Mouse (Mus musculus) hematopoietic multipotent progenitor cell, adult 10-12 weeks (in vitro differentiated cells): ENCODE results near the gene Kri1. TPM values are rescaled to one million over a fixed set of nuclear protein-coding genes. Genes with fewer than 3 reads are reported as not detected.

Source experiments
- polyA plus RNA-seq: library from polyadenylated mRNA; stranded (reverse); fragments of >175 nt; gene quantifications from 2 replicates; pipeline ENCODE4 v1.2.3, GENCODE M21; 2012; ENCODE audit warnings: low replicate concordance

The Kri1 gene
- 46.0 and 65.5 TPM in 2 replicates for polyA plus RNA-seq

GRCm38 (mm10) chr9:21287571-21288402, at the start of gene Kri1:
Gene Kri1, minus strand, starts transcription at chr9:21287969.

GRCm38 (mm10) chr9:21320619-21321512, 33.1 kb upstream of the Kri1 start, which contains the start of gene Slc44a2:
Gene Slc44a2, plus strand, starts transcription at chr9:21320698.

GRCm38 (mm10) chr9:21312134-21312533, 24.4 kb upstream of the Kri1 start, which contains the start of gene Ap1m2:
Gene Ap1m2, minus strand, starts transcription at chr9:21312337.

GRCm38 (mm10) chr9:21291022-21291787, 3.4 kb upstream of the Kri1 start, which contains the start of gene Cdkn2d:
Gene Cdkn2d, minus strand, starts transcription at chr9:21291407.

GRCm38 (mm10) chr9:21265000-21265561, 22.7 kb downstream of the Kri1 start, which contains the start of gene Atg4d:
Gene Atg4d, plus strand, starts transcription at chr9:21265293.

GRCm38 (mm10) chr9:21248326-21248725, 39.4 kb downstream of the Kri1 start, which contains the start of gene S1pr5:
Gene S1pr5, minus strand, starts transcription at chr9:21248443.

GRCm38 (mm10) chr9:21238733-21239464, 48.9 kb downstream of the Kri1 start, which contains the start of gene Keap1:
Gene Keap1, minus strand, starts transcription at chr9:21239361.

Other genes with a start within 250 kb of the Kri1 start
- 4.7 and 6.8 TPM in 2 replicates for gene Zglp1, start 220.9 kb downstream of the Kri1 start, polyA plus RNA-seq
- 0.26 and 0.64 TPM in 2 replicates for gene Gm49373, start 214.9 kb downstream of the Kri1 start, polyA plus RNA-seq
- 24.8 and 46.2 TPM in 2 replicates for gene Fdx1l, start 214.4 kb downstream of the Kri1 start, polyA plus RNA-seq
- gene Gm38431, start 196.0 kb downstream of the Kri1 start, polyA plus RNA-seq, result 43.7 and 103 TPM in 2 replicates
- gene Raver1, start 196.0 kb downstream of the Kri1 start, polyA plus RNA-seq, result 182 and 466 TPM in 2 replicates
- 47.9 and 58.5 TPM in 2 replicates for gene Tyk2, start 156.7 kb downstream of the Kri1 start, polyA plus RNA-seq
- gene Cdc37, start 138.0 kb downstream of the Kri1 start, polyA plus RNA-seq, result 137 and 226 TPM in 2 replicates
- 9.8 and 19.5 TPM in 2 replicates for gene Pde4a, start 122.3 kb downstream of the Kri1 start, polyA plus RNA-seq
- 49.8 and 76.0 TPM in 2 replicates for gene Keap1, start 48.6 kb downstream of the Kri1 start, polyA plus RNA-seq
- 11.6 and 51.4 TPM in 2 replicates for gene S1pr5, start 39.5 kb downstream of the Kri1 start, polyA plus RNA-seq
- gene Atg4d, start 22.7 kb downstream of the Kri1 start, polyA plus RNA-seq, result 33.9 and 64.0 TPM in 2 replicates
- gene Cdkn2d, start 3.4 kb upstream of the Kri1 start, polyA plus RNA-seq, result 41.8 and 71.5 TPM in 2 replicates
- gene Ap1m2, start 24.4 kb upstream of the Kri1 start, polyA plus RNA-seq, result 0.49 and 2.3 TPM in 2 replicates
- gene Slc44a2, start 32.7 kb upstream of the Kri1 start, polyA plus RNA-seq, result 192 and 204 TPM in 2 replicates
- gene Ilf3, start 79.9 kb upstream of the Kri1 start, polyA plus RNA-seq, result 61.2 and 70.8 TPM in 2 replicates
- 38.9 and 44.8 TPM in 2 replicates for gene Qtrt1, start 123.9 kb upstream of the Kri1 start, polyA plus RNA-seq
- gene Dnm2, start 136.9 kb upstream of the Kri1 start, polyA plus RNA-seq, result 702 and 1,736 TPM in 2 replicates
- 5.3 and 6.6 TPM in 2 replicates for gene Tmed1, start 222.3 kb upstream of the Kri1 start, polyA plus RNA-seq
- 222 and 323 TPM in 2 replicates for gene AB124611, start 238.2 kb upstream of the Kri1 start, polyA plus RNA-seq